Mouse (Mus musculus) limb, embryonic 11.5 days (tissue): ENCODE measurements at regions not wholly inside any gene's neighbourhood (a gene's known extent, or its start where the extent isn't known, plus 50 kb on each side); places are given as distances from the start of the nearest gene placed in this dataset.

Experiments
- ATAC-seq: fragments of 200-750 bp; cut with Nextera tagmentation; 2 replicates; pipeline ENCODE4 v1.8.0; 2017; ENCODE audit warnings: low read depth; ENCODE audit not compliant: insufficient number of reproducible peaks, low FRiP score, low TSS enrichment
- DNase-seq: peaks from one replicate; pipeline ENCODE4 v3.0.0-alpha.2; 2015; ENCODE audit warnings: low spot score
- H3K27ac ChIP-seq: fragments of 300-500 bp; sonication (generic); replicated peaks from 2 replicates; pipeline ENCODE4 v1.5.1; 2014; ENCODE audit warnings: low read depth, mild to moderate bottlenecking, low read length
- H3K27me3 ChIP-seq: fragments of 300-500 bp; sonication (generic); 2 replicates; pipeline ENCODE4 v1.6.1; 2014; ENCODE audit warnings: mild to moderate bottlenecking, low read length, mixed read lengths; ENCODE audit not compliant: control insufficient read depth, insufficient read depth
- H3K36me3 ChIP-seq: fragments of 300-500 bp; sonication (generic); 2 replicates; pipeline ENCODE4 v1.6.1; 2014; ENCODE audit warnings: mild to moderate bottlenecking, low read length, moderate library complexity, mixed read lengths; ENCODE audit not compliant: control insufficient read depth, insufficient read depth
- H3K4me1 ChIP-seq: fragments of 300-500 bp; sonication (generic); 2 replicates; pipeline ENCODE4 v1.6.1; 2014; ENCODE audit warnings: low read length, mixed read lengths; ENCODE audit not compliant: control insufficient read depth, insufficient read depth
- H3K4me2 ChIP-seq: fragments of 300-500 bp; sonication (generic); 2 replicates; pipeline ENCODE4 v1.6.1; 2014; ENCODE audit warnings: low read depth, mild to moderate bottlenecking, moderate library complexity; ENCODE audit not compliant: severe bottlenecking
- H3K4me3 ChIP-seq: fragments of 300-500 bp; sonication (generic); 2 replicates; pipeline ENCODE4 v1.5.1; 2014; ENCODE audit warnings: low read depth, low read length
- H3K9ac ChIP-seq: fragments of 300-500 bp; sonication (generic); 2 replicates; pipeline ENCODE4 v1.6.1; 2014; ENCODE audit warnings: mild to moderate bottlenecking, low read length
- H3K9me3 ChIP-seq: fragments of 300-500 bp; sonication (generic); 2 replicates; pipeline ENCODE4 v1.6.1; 2016; ENCODE audit warnings: low read length; ENCODE audit not compliant: control insufficient read depth
- WGBS: fragments of 180-500 bp; shearing (Covaris S2); extraction: QIAGEN DNeasy Blood & Tissue Kit; methylation state at CpG from one replicate; pipeline ENCODE4 v1.1.7; 2014; 5-methylcytosine and 5-hydroxymethylcytosine counted together

- Histone ChIP-seq H3K4me1 (no peaks in the 10 kb centered on the region), H3K9ac (no peak overlapping the region), H3K27me3 (no peaks in the 10 kb centered on the region), H3K4me3 (no peak overlapping the region), H3K4me2 (no peak overlapping the region), H3K9me3 (no peaks in the 10 kb centered on the region), H3K27ac (no peak overlapping the region), H3K36me3 (no peaks in the 10 kb centered on the region)
- no peak for DNase-seq
- ATAC-seq, result no peak
- 96% methylated on average over 2 of the region's 2 CpGs for WGBS
Observed at GRCm38 (mm10) chr5:97601384-97601783, 144.6 kb upstream of the Gk2 start.

DNA sequence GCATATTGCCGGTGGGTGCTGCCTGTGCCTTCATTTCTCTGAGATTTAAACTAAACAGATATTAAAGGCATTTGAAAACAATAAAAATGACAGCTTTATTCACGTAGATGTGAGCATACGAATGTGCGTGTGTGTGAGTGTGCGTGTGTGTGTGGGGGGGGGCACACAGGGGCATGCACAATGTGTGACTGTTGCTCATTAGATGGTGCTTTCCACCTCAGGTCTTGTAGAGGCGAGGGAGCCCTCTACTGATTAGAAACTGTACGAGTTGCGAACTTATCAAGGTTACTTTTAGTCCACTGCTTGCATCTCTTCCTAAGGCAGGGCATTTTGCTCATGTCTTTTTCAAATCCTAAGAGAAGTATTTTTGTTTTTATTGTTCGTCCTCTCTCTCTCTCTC lies 141.9 kb upstream of the Gk2 start:
- no peak for DNase-seq
- H3K27me3 ChIP-seq, result no peaks in the 10 kb centered on the region
- no peak overlapping the region for H3K27ac ChIP-seq
- no peak overlapping the region for H3K4me2 ChIP-seq
- no peak overlapping the region for H3K4me3 ChIP-seq
- H3K36me3 ChIP-seq, result no peaks in the 10 kb centered on the region
- WGBS, result 83% methylated on average over 9 of the region's 9 CpGs
- no peaks in the 10 kb centered on the region for H3K9me3 ChIP-seq
- no peaks in the 10 kb centered on the region for H3K4me1 ChIP-seq
- ATAC-seq, result no peak
- no peak overlapping the region for H3K9ac ChIP-seq

GRCm38 (mm10) chr5:97595916-97596315 lies 139.1 kb upstream of the Gk2 start:
- no peaks in the 10 kb centered on the region for H3K36me3 ChIP-seq
- no peak overlapping the region for H3K4me3 ChIP-seq
- WGBS, result 84% methylated on average over 2 of the region's 2 CpGs
- H3K27ac ChIP-seq, result no peak overlapping the region
- no peaks in the 10 kb centered on the region for H3K27me3 ChIP-seq
- H3K4me1 ChIP-seq, result no peaks in the 10 kb centered on the region
- H3K4me2 ChIP-seq, result no peak overlapping the region
- no peak overlapping the region for H3K9ac ChIP-seq
- ATAC-seq, result no peak
- no peaks in the 10 kb centered on the region for H3K9me3 ChIP-seq
- no peak for DNase-seq

- Histone ChIP-seq H3K27ac (no peak overlapping the region), H3K4me2 (no peak overlapping the region), H3K36me3 (no peaks in the 10 kb centered on the region), H3K4me3 (no peak overlapping the region), H3K9me3 (no peaks in the 10 kb centered on the region), H3K4me1 (no peaks in the 10 kb centered on the region), H3K27me3 (no peaks in the 10 kb centered on the region), H3K9ac (no peak overlapping the region)
- ATAC-seq (no peak), DNase-seq (no peak)
- 78% methylated on average over 7 of the region's 7 CpGs for WGBS
Observed at GRCm38 (mm10) chr5:97594081-97594480, 137.3 kb upstream of the Gk2 start.

- 88% methylated on average over 2 of the region's 2 CpGs for WGBS
- DNase-seq (no peak), ATAC-seq (no peak)
- no peak overlapping the region for H3K27ac ChIP-seq
- H3K36me3 ChIP-seq, result no peaks in the 10 kb centered on the region
- no peak overlapping the region for H3K9ac ChIP-seq
- H3K4me3 ChIP-seq, result no peak overlapping the region
- no peaks in the 10 kb centered on the region for H3K4me1 ChIP-seq
- H3K4me2 ChIP-seq, result no peak overlapping the region
- H3K27me3 ChIP-seq, result no peaks in the 10 kb centered on the region
- no peaks in the 10 kb centered on the region for H3K9me3 ChIP-seq
Observed at GRCm38 (mm10) chr5:97582509-97582908, 125.7 kb upstream of the Gk2 start.

- DNase-seq, result no peak
- Histone ChIP-seq H3K4me3 (no peak overlapping the region), H3K9me3 (no peaks in the 10 kb centered on the region), H3K27me3 (no peaks in the 10 kb centered on the region), H3K36me3 (no peaks in the 10 kb centered on the region), H3K27ac (no peak overlapping the region), H3K9ac (no peak overlapping the region), H3K4me1 (no peaks in the 10 kb centered on the region), H3K4me2 (no peak overlapping the region)
- WGBS, result 78% methylated on average over 5 of the region's 5 CpGs
- no peak for ATAC-seq
Observed at GRCm38 (mm10) chr5:97565486-97565885, 108.7 kb upstream of the Gk2 start.

- DNase-seq (no peak), ATAC-seq (no peak)
- Histone ChIP-seq H3K9me3 (no peaks in the 10 kb centered on the region), H3K9ac (no peak overlapping the region), H3K4me2 (no peak overlapping the region), H3K4me1 (no peaks in the 10 kb centered on the region), H3K27ac (no peak overlapping the region), H3K36me3 (no peaks in the 10 kb centered on the region), H3K4me3 (no peak overlapping the region), H3K27me3 (no peaks in the 10 kb centered on the region)
- WGBS, result 58% methylated on average over 6 of the region's 6 CpGs
Observed at GRCm38 (mm10) chr5:97563724-97564123, 106.9 kb upstream of the Gk2 start.

GRCm38 (mm10) chr5:97554274-97554673 lies 97.5 kb upstream of the Gk2 start:
- Histone ChIP-seq H3K4me2 (no peak overlapping the region), H3K27ac (no peak overlapping the region), H3K9me3 (no peaks in the 10 kb centered on the region), H3K9ac (no peak overlapping the region), H3K36me3 (no peaks in the 10 kb centered on the region), H3K4me1 (no peaks in the 10 kb centered on the region), H3K27me3 (no peaks in the 10 kb centered on the region), H3K4me3 (no peak overlapping the region)
- 84% methylated on average over 6 of the region's 6 CpGs for WGBS
- DNase-seq (no peak), ATAC-seq (no peak)

DNA sequence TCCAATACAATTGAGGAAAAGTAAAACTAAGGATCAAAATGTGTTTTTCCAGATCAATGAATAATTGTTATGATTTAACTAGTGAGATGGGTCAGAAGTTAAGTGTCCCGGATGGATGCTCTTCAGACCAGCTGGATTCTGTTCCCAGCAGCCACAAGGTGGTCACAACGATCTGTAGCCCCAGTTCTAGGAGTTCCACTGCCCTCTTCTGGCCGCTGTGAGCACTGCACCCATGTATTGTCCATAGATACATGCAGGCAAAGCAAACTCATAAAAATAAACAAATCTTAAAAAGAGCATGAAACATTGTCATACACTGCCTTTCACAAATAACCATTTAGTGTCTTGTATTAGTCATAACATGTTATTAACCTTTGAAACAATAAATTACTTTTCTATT lies 96.3 kb upstream of the Gk2 start:
- Histone ChIP-seq H3K27me3 (no peaks in the 10 kb centered on the region), H3K4me2 (no peak overlapping the region), H3K9me3 (no peaks in the 10 kb centered on the region), H3K27ac (no peak overlapping the region), H3K36me3 (no peaks in the 10 kb centered on the region), H3K9ac (no peak overlapping the region), H3K4me3 (no peak overlapping the region), H3K4me1 (no peaks in the 10 kb centered on the region)
- ATAC-seq (no peak), DNase-seq (peak; percentile 36)
- 51% methylated on average over 3 of the region's 3 CpGs for WGBS
